Mouse (Mus musculus): ENCODE results near the gene Mindy4. TPM values are rescaled to one million over a fixed set of nuclear protein-coding genes. Genes with fewer than 3 reads are reported as not detected.

Gene Mindy4
- total and polyA plus RNA-seq, 3 experiments = 0.23 to 1.6 TPM; not detected in 1

DNA sequence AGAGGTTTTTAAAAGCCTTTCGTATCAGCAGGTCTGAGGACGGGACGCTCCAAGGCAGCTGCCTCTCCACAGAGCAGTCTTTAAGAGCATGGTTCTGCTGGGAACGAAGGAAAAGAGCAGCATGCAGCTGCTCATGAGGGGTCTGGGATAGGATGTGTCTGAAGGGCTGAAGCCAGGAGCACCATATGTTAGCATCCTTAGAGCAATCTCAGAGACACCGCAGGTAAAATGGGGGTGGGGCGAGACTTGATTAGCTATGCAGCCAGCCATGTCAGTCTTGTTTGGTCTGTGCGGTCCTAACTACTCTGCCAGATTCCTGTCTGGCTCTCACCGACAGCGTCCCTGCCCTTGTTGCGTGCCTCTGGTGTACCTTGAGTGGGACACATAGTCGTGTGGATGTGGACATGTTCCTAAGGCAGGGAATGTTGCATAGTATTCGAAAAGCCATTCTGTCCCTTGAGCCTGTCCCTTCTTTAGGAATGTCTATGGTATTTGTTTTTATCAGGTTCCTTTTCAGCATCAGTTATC is 43.8 kb downstream of the Mindy4 start:
- Histone ChIP-seq H3K36me3 (ENCODE audit: control insufficient read depth in 1 of 2, insufficient read depth in 2 of 2, low read length in 2 of 2) (no peaks in the 10 kb centered on the region), H3K9ac (ENCODE audit: control insufficient read depth, low read depth, low read length, poor library complexity, severe bottlenecking) (no peak overlapping the region), H3K27ac (ENCODE audit: control insufficient read depth, low read depth, low read length) (no peak overlapping the region), H3K27me3 (ENCODE audit: control insufficient read depth in 1 of 2, insufficient read depth in 2 of 2, low read length in 2 of 2) (no peaks in the 10 kb centered on the region), H3K4me1 (ENCODE audit: control insufficient read depth in 1 of 2, insufficient read depth in 2 of 2, low read length in 2 of 2) (no peaks in the 10 kb centered on the region), H3K4me3 (ENCODE audit: control insufficient read depth in 1 of 2, insufficient read depth in 1 of 2, low read depth in 2 of 2, low read length in 2 of 2) (no peak overlapping the region), H3K9me3 (replicated peaks; ENCODE audit: insufficient read depth, low read length) (no peaks in the 10 kb centered on the region), H3K79me2 (ENCODE audit: control insufficient read depth, insufficient read depth, low read length, poor library complexity) (no peaks in the 10 kb centered on the region)
- no peak for TF ChIP-seq POLR2AphosphoS2 (IDR thresholded peaks at IDR 0.05; ENCODE audit: low read length)
- no peak for TF ChIP-seq EP300 (IDR thresholded peaks at IDR 0.05; ENCODE audit: low read depth in 1 of 2, low read length in 2 of 2)
- TF ChIP-seq NELFE (IDR thresholded peaks at IDR 0.05; ENCODE audit: low read depth, low read length) = no peak
- TF ChIP-seq USF1 (IDR thresholded peaks at IDR 0.05; ENCODE audit: low read depth, low read length) = no peak
- no peak for TF ChIP-seq MEF2A (IDR thresholded peaks at IDR 0.05; ENCODE audit: extremely low read depth, insufficient replicate concordance, low read depth, low read length, poor library complexity, severe bottlenecking)
- no peak for TF ChIP-seq JUND (IDR thresholded peaks at IDR 0.05; ENCODE audit: low read depth, low read length)
- no peak for TF ChIP-seq ZC3H11A (IDR thresholded peaks at IDR 0.05; ENCODE audit: low read depth, low read length)
- TF ChIP-seq MYC (IDR thresholded peaks at IDR 0.05; ENCODE audit: low read depth, low read length) = no peak
- TF ChIP-seq UBTF (IDR thresholded peaks at IDR 0.05; ENCODE audit: borderline replicate concordance, insufficient read depth, low read depth, low read length) = no peak
- no peak for TF ChIP-seq BHLHE40 (IDR thresholded peaks at IDR 0.05; ENCODE audit: borderline replicate concordance, low read depth, low read length)
- no peak for TF ChIP-seq SIN3A (IDR thresholded peaks at IDR 0.05; ENCODE audit: low read length)
- TF ChIP-seq NRF1 (IDR thresholded peaks at IDR 0.05; ENCODE audit: insufficient read depth, low read depth, low read length, poor library complexity, severe bottlenecking) = no peak
- no peak for TF ChIP-seq ETS1 (IDR thresholded peaks at IDR 0.05; ENCODE audit: low read depth, low read length)
- TF ChIP-seq HCFC1 (IDR thresholded peaks at IDR 0.05; ENCODE audit: low read depth, low read length) = no peak
- TF ChIP-seq GATA1 (IDR thresholded peaks at IDR 0.05; ENCODE audit: low read depth, low read length) = no peak
- no peak for TF ChIP-seq POLR2AphosphoS5 (IDR thresholded peaks at IDR 0.05; ENCODE audit: borderline replicate concordance, low read depth, low read length)
- no peak for TF ChIP-seq TCF12 (IDR thresholded peaks at IDR 0.05; ENCODE audit: low read depth, low read length)
- no peak for TF ChIP-seq RAD21 (IDR thresholded peaks at IDR 0.05; ENCODE audit: low read depth, low read length)
- no peak for TF ChIP-seq ELF1 (IDR thresholded peaks at IDR 0.05; ENCODE audit: low read depth, low read length)
- no peak for TF ChIP-seq MAZ (IDR thresholded peaks at IDR 0.05; ENCODE audit: low read depth, low read length)
- no peak for DNase-seq (ENCODE audit: low read depth, low spot score)

DNA sequence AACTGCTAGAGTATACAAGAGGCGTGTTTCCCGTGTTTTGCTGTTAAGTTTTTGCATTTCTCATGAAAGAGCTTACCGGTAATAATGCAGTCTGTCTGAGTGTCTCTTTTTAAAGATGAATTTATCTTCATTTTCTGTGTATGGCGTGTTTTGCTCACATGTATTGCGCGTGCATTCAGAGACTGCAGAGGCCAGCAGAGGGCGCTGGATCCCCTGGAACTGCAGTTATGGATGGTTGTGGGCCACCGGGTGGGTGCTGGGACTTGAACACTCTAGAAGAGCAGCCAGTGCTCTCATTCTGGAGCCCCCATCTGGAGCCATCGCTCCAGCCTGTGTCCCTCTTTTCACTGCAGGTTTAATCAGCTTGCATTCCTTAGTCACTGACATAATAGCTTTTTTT is 46.1 kb downstream of the Mindy4 start:
- Histone ChIP-seq H3K4me3 (ENCODE audit: control insufficient read depth in 1 of 2, insufficient read depth in 1 of 2, low read depth in 2 of 2, low read length in 2 of 2) (no peak overlapping the region), H3K9ac (ENCODE audit: control insufficient read depth, low read depth, low read length, poor library complexity, severe bottlenecking) (no peak overlapping the region), H3K36me3 (ENCODE audit: control insufficient read depth in 1 of 2, insufficient read depth in 2 of 2, low read length in 2 of 2) (no peaks in the 10 kb centered on the region), H3K27me3 (ENCODE audit: control insufficient read depth in 1 of 2, insufficient read depth in 2 of 2, low read length in 2 of 2) (no peaks in the 10 kb centered on the region), H3K27ac (ENCODE audit: control insufficient read depth, low read depth, low read length) (no peak overlapping the region), H3K4me1 (ENCODE audit: control insufficient read depth in 1 of 2, insufficient read depth in 2 of 2, low read length in 2 of 2) (no peaks in the 10 kb centered on the region), H3K9me3 (replicated peaks; ENCODE audit: insufficient read depth, low read length) (no peaks in the 10 kb centered on the region), H3K79me2 (ENCODE audit: control insufficient read depth, insufficient read depth, low read length, poor library complexity) (no peaks in the 10 kb centered on the region)
- no peak for DNase-seq (ENCODE audit: low read depth, low spot score)
- TF ChIP-seq RAD21 (IDR thresholded peaks at IDR 0.05; ENCODE audit: low read depth, low read length) = peak; percentile 34
- peak; percentile 58 for TF ChIP-seq SMC3 (IDR thresholded peaks at IDR 0.05; ENCODE audit: low read depth, low read length)
- peak; percentile 50 for TF ChIP-seq ZC3H11A (IDR thresholded peaks at IDR 0.05; ENCODE audit: low read depth, low read length)
- TF ChIP-seq POLR2AphosphoS5 (IDR thresholded peaks at IDR 0.05; ENCODE audit: borderline replicate concordance, low read depth, low read length) = no peak
- TF ChIP-seq CHD1 (IDR thresholded peaks at IDR 0.05; ENCODE audit: low read depth, low read length) = no peak
- TF ChIP-seq CTCF (IDR thresholded peaks at IDR 0.05 in 2 of 3, conservative IDR thresholded peaks at IDR 0.05 in 1 of 3; ENCODE audit: control insufficient read depth in 1 of 3, insufficient read depth in 1 of 3, low read depth in 2 of 3, low read length in 3 of 3, poor library complexity in 1 of 3, severe bottlenecking in 1 of 3) = peak; percentile 42 to 68 (median 53)

All from MEL (cell line).